Mouse (Mus musculus): ENCODE measurements around the gene Robo1. TPM values are rescaled to one million over a fixed set of nuclear protein-coding genes. Genes with fewer than 3 reads are reported as not detected.

Robo1 gene
- polyA plus RNA-seq, 1 experiment from 2014 or later = 4.7 TPM

- WGBS (ENCODE audit: insufficient replicate concordance) = 63% methylated on average over 8 of the region's 8 CpGs
- H3K4me1 ChIP-seq (replicated peaks) = no peaks in the 10 kb centered on the region
- no peak overlapping the region for H3K9ac ChIP-seq
- no peak overlapping the region for H3K4me3 ChIP-seq (replicated peaks)
- no peaks in the 10 kb centered on the region for H3K9me3 ChIP-seq (replicated peaks)
- ATAC-seq (ENCODE audit: insufficient read depth) = no peak
- H3K4me2 ChIP-seq = no peak overlapping the region
- no peaks in the 10 kb centered on the region for H3K27me3 ChIP-seq
- no peak overlapping the region for H3K27ac ChIP-seq (replicated peaks)
- H3K36me3 ChIP-seq (replicated peaks) = no peaks in the 10 kb centered on the region
Measured at GRCm38 (mm10) chr16:72769214-72769834, 461.2 kb downstream of the Robo1 start.

DNA sequence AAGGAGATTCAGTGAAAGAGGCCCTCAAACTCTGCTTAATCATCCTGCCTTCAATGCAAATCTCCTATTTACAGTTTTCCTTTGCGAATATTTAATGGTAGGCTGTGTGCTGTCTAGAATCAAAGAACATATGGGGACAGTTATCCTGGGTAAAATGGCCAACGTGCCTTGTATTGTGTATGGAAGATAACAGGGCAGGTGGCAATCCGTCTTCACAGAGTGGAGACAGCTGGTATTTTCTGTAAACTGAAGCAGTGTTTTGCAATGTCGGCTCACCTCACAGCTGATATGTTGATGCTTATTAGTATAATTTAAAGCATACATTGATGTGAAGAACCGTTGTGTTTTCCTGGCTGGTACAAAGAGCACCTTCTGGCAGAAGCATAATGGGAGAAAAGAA, 464.2 kb downstream of the Robo1 start:
- WGBS (ENCODE audit: insufficient replicate concordance) = 57% methylated on average over 5 of the region's 5 CpGs

DNA sequence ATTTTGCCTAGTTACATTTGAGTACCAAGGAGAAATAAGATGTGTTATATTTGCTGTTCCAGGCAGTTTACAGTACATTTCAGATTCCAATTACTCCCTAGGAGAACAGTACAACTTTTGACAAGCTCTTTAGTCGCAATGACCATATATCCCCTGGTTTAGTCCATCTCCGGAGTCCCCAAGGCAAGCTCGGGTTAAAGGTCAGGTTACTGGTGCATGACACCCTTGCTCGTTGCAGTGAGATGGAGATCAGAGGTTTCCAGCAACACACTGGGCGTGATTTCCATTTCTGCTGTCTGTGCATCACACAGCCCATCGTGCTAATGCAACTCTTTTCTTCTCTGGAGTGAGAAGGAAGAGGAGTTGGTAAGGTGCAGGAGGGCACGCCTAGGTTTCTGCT, 464.9 kb downstream of the Robo1 start:
- Histone ChIP-seq H3K4me3 (replicated peaks) (no peak overlapping the region), H3K27ac (replicated peaks) (no peak overlapping the region), H3K4me1 (replicated peaks) (no peaks in the 10 kb centered on the region), H3K27me3 (no peaks in the 10 kb centered on the region), H3K36me3 (replicated peaks) (no peaks in the 10 kb centered on the region), H3K4me2 (no peak overlapping the region), H3K9ac (no peak overlapping the region), H3K9me3 (replicated peaks) (no peaks in the 10 kb centered on the region)
- WGBS (ENCODE audit: insufficient replicate concordance) = 47% methylated on average over 7 of the region's 7 CpGs
- ATAC-seq (ENCODE audit: insufficient read depth) = no peak

More for the DNA sequence above, 464.2 kb downstream of the Robo1 start:
- Histone ChIP-seq H3K9me3 (replicated peaks) (no peaks in the 10 kb centered on the region), H3K27ac (replicated peaks) (no peak overlapping the region), H3K27me3 (no peaks in the 10 kb centered on the region), H3K4me1 (replicated peaks) (no peaks in the 10 kb centered on the region), H3K4me2 (no peak overlapping the region), H3K9ac (no peak overlapping the region), H3K4me3 (replicated peaks) (no peak overlapping the region), H3K36me3 (replicated peaks) (no peaks in the 10 kb centered on the region)
- ATAC-seq (ENCODE audit: insufficient read depth) = no peak

DNA sequence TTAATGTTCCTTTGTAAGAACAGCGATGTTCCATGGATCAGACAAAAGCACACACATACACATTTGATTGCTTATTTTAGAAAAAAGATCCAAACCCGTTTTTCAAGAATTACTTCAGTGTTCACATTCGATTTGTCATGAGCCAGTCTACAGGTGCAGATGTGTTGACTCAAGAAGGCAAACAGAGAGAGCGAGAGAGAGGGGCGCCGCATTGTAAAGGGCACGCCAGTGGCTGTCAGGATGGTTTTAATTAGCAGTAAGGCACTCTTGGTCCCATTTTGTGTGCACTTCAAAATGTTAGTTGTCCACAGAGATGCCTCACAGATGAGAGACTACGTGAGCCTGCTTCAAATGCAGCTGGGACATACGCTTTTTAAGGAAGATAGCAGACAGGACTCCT, 470.4 kb downstream of the Robo1 start:
- no peaks in the 10 kb centered on the region for H3K9me3 ChIP-seq (replicated peaks)
- no peak for ATAC-seq (ENCODE audit: insufficient read depth)
- H3K9ac ChIP-seq = no peak overlapping the region
- H3K4me2 ChIP-seq = no peak overlapping the region
- H3K27ac ChIP-seq (replicated peaks) = no peak overlapping the region
- no peaks in the 10 kb centered on the region for H3K36me3 ChIP-seq (replicated peaks)
- 57% methylated on average over 9 of the region's 9 CpGs for WGBS (ENCODE audit: insufficient replicate concordance)
- H3K27me3 ChIP-seq = no peaks in the 10 kb centered on the region
- no peak overlapping the region for H3K4me3 ChIP-seq (replicated peaks)
- no peaks in the 10 kb centered on the region for H3K4me1 ChIP-seq (replicated peaks)

DNA sequence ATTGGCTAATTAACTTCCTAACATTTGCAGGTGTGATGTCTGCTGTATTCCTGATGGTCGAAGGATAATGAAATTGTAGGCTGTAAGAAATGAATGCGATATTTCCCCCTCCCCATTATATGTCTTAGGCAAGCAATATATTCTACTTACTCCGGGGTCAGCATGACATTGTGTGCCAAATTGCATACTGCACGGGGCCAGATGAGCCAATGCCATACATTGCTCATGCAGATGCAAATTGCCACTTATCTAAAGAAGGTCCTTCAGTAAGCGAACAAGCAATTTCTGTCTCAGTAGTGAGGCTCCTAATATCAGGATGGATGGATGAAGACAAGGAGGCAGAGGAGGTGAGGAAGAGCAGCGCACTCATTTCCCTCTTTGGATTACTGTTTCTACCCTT, 474.1 kb downstream of the Robo1 start:
- 69% methylated on average over 6 of the region's 6 CpGs for WGBS (ENCODE audit: insufficient replicate concordance)

DNA sequence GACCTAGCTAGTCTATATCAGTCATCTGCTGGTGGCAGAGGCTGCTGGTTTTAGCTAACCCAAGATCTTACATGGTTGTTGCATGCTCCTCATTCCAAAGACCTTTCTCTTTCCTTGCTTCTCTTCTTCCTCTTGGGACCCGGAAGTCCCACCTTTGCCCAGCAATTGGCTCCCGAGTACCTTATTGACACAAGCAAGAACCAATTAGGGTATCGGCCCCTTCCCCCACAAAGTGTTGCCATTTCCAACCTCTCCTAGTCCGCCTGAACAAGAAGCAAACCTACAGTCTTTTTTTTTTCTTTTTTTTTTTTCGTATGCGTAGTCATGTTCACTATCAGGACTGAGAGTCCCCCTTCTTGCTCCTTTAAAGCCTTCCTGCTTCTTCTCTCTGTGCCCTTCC, 478.0 kb downstream of the Robo1 start:
- Histone ChIP-seq H3K9ac (no peak overlapping the region), H3K36me3 (replicated peaks) (no peaks in the 10 kb centered on the region), H3K4me1 (replicated peaks) (no peaks in the 10 kb centered on the region), H3K9me3 (replicated peaks) (no peaks in the 10 kb centered on the region), H3K4me2 (no peak overlapping the region), H3K27me3 (no peaks in the 10 kb centered on the region), H3K4me3 (replicated peaks) (no peak overlapping the region), H3K27ac (replicated peaks) (no peak overlapping the region)
- WGBS (ENCODE audit: insufficient replicate concordance) = 69% methylated on average over 6 of the region's 6 CpGs
- no peak for ATAC-seq (ENCODE audit: insufficient read depth)

More for the DNA sequence above, 474.1 kb downstream of the Robo1 start:
- Histone ChIP-seq H3K27ac (replicated peaks) (no peak overlapping the region), H3K4me3 (replicated peaks) (no peak overlapping the region), H3K9me3 (replicated peaks) (no peaks in the 10 kb centered on the region), H3K4me2 (no peak overlapping the region), H3K27me3 (no peaks in the 10 kb centered on the region), H3K9ac (no peak overlapping the region), H3K36me3 (replicated peaks) (no peaks in the 10 kb centered on the region), H3K4me1 (replicated peaks) (no peaks in the 10 kb centered on the region)
- no peak for ATAC-seq (ENCODE audit: insufficient read depth)

DNA sequence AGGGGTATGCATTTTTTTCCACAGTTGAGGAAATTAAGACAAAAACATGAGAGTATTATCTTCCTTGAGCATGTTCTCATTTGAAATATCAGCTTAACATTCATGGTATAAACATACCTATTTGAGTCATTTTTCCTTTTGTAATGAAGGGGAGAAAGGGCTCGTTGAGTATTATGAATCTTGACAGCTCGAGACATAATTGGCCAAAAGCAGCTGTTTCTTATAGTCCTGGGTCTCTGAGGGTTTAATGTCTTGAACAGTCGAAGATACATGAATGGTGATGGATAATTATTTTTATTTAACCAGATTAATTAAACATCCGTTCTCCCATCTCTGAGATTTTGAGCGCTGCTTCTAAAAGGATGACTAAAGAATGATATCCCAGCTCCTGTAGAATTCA, 478.5 kb downstream of the Robo1 start:
- H3K27me3 ChIP-seq = no peaks in the 10 kb centered on the region
- no peak overlapping the region for H3K4me3 ChIP-seq (replicated peaks)
- no peak overlapping the region for H3K27ac ChIP-seq (replicated peaks)
- H3K4me1 ChIP-seq (replicated peaks) = no peaks in the 10 kb centered on the region
- 64% methylated on average over 5 of the region's 5 CpGs for WGBS (ENCODE audit: insufficient replicate concordance)
- no peak overlapping the region for H3K9ac ChIP-seq
- no peak overlapping the region for H3K4me2 ChIP-seq
- H3K36me3 ChIP-seq (replicated peaks) = no peaks in the 10 kb centered on the region
- ATAC-seq (ENCODE audit: insufficient read depth) = no peak
- H3K9me3 ChIP-seq (replicated peaks) = no peaks in the 10 kb centered on the region

DNA sequence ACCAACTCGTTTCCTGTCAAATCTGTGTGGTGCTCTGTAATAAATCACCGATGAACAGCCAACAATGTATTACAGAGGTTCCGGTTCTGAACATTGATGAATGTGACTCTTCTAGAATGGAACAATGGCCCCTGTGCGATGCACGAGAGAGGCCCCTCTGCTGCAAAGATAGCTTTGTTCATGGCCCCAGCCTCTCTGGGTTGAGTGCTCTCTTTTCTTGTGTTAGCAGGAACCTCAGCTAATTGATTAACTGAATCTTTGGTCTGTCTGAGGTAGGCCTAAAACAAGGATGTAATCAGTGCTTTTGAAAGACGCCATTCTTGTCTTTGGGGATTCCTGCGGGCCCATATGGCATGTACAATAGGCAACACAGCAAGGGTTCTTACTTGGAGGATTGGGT, 479.9 kb downstream of the Robo1 start:
- Histone ChIP-seq H3K4me3 (replicated peaks) (no peak overlapping the region), H3K9me3 (replicated peaks) (no peaks in the 10 kb centered on the region), H3K4me1 (replicated peaks) (no peaks in the 10 kb centered on the region), H3K36me3 (replicated peaks) (no peaks in the 10 kb centered on the region), H3K9ac (no peak overlapping the region), H3K4me2 (no peak overlapping the region), H3K27me3 (no peaks in the 10 kb centered on the region), H3K27ac (replicated peaks) (no peak overlapping the region)
- ATAC-seq (ENCODE audit: insufficient read depth) = no peak
- 40% methylated on average over 7 of the region's 7 CpGs for WGBS (ENCODE audit: insufficient replicate concordance)

GRCm38 (mm10) chr16:72791181-72791705, 483.1 kb downstream of the Robo1 start:
- Histone ChIP-seq H3K27ac (replicated peaks) (no peak overlapping the region), H3K4me3 (replicated peaks) (no peak overlapping the region), H3K4me2 (no peak overlapping the region), H3K9me3 (replicated peaks) (no peaks in the 10 kb centered on the region), H3K9ac (no peak overlapping the region), H3K4me1 (replicated peaks) (no peaks in the 10 kb centered on the region), H3K27me3 (no peaks in the 10 kb centered on the region), H3K36me3 (replicated peaks) (no peaks in the 10 kb centered on the region)
- 76% methylated on average over 9 of the region's 9 CpGs for WGBS (ENCODE audit: insufficient replicate concordance)
- ATAC-seq (ENCODE audit: insufficient read depth) = no peak

- 62% methylated on average over 6 of the region's 6 CpGs for WGBS (ENCODE audit: insufficient replicate concordance)
- no peaks in the 10 kb centered on the region for H3K9me3 ChIP-seq (replicated peaks)
Measured at GRCm38 (mm10) chr16:72794692-72795378, 486.7 kb downstream of the Robo1 start.

DNA sequence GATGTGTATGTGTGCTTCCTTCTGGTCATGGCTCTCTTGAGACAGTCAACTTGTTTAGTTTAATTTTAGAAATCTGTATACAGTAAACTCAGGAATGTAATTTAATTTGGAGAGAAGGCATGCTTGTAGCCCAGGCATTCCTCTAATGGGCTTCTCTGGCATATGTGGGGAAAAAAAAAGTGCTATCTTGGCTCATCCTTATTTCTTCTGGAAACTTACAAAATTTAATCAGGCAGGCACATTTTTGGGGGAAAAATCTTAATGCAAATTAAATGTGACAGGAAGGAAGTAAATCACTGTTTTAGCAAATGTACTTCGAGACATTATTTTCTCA, 487.2 kb downstream of the Robo1 start:
- H3K27me3 ChIP-seq = no peaks in the 10 kb centered on the region
- H3K4me3 ChIP-seq (replicated peaks) = no peak overlapping the region
- H3K9ac ChIP-seq = no peak overlapping the region
- H3K9me3 ChIP-seq (replicated peaks) = no peaks in the 10 kb centered on the region
- ATAC-seq (ENCODE audit: insufficient read depth) = no peak
- no peak overlapping the region for H3K27ac ChIP-seq (replicated peaks)
- H3K36me3 ChIP-seq (replicated peaks) = no peaks in the 10 kb centered on the region
- no peaks in the 10 kb centered on the region for H3K4me1 ChIP-seq (replicated peaks)
- 32% methylated on average over 1 of the region's 1 CpGs for WGBS (ENCODE audit: insufficient replicate concordance)
- no peak overlapping the region for H3K4me2 ChIP-seq

More at GRCm38 (mm10) chr16:72794692-72795378, 486.7 kb downstream of the Robo1 start:
- H3K4me1 ChIP-seq (replicated peaks) = no peaks in the 10 kb centered on the region
- H3K27me3 ChIP-seq = no peaks in the 10 kb centered on the region
- no peak overlapping the region for H3K4me3 ChIP-seq (replicated peaks)
- H3K27ac ChIP-seq (replicated peaks) = no peak overlapping the region
- H3K4me2 ChIP-seq = no peak overlapping the region
- ATAC-seq (ENCODE audit: insufficient read depth) = no peak
- H3K9ac ChIP-seq = no peak overlapping the region
- H3K36me3 ChIP-seq (replicated peaks) = no peaks in the 10 kb centered on the region

Data from liver, embryonic 15.5 days (tissue).